Mouse (Mus musculus): ENCODE measurements around the gene Gjb3.

The Gjb3 gene

GRCm38 (mm10) chr4:127334870-127335504 is 4.3 kb upstream of the Gjb3 start:
- DNase-seq (ENCODE audit: low spot score): no peak

DNA sequence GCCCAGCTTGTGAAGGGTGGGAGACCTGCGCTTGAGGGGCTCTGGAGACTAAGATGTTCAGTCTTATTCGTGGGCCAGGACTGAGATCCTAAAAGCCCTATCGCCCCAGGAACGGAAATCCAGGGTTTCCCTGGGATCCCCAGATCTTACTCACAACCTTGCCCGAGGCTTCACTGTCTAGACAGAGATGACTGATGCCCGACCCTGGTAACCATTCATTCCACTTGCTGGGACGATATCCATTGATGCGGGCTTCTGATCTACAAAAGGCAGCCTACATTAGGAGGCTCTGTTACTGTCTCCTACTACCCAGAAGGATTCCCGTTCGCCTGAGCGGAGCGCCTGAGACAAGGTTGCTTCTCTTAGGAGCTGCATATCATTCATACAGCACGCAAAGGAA is 527 bp upstream of the Gjb3 start:
- DNase-seq (ENCODE audit: low spot score): no peak

DNA sequence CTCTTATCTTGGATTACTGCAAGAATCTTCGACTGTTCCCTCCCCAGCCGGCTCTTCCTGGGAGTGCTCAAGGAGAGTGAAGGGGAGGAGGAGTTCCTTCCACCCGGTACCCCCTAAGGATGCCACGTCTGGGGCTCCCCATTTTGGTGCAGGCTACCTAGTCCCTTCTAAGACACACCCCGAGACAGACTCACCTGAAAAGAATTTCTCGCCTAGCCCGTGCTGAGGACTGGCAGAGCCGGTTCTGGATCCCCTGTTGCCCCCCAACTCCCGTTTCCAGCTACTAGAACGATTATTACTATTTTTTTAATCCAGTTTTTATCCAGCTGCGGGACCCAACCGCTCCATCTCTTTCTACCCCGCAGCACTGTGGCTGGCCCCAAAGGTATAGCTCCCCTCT is 893 bp downstream of the Gjb3 start:
- DNase-seq (ENCODE audit: low spot score): no peak

- no peak for DNase-seq (ENCODE audit: low spot score)
Measured at GRCm38 (mm10) chr4:127329046-127329445, 1.6 kb downstream of the Gjb3 start.

DNA sequence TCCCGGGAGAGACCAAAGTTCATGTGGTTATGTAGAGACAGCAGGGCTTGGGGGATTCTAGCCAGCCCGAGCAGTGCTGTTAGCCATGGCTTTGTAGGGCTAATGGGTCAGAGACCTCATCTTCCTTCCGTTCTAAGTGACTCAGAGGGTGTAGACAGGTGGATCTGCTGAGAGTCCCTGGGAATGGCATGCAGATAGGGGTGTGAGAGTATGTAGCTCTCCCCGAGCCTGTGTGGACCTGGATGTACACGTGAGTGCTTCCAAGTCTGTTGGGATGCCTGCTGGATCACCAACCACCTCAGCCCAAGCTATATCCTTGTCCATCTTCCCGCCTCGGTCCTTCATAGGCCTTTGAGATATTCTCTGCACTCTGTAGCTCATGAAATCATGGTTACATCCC is 2.3 kb downstream of the Gjb3 start:
- no peak for DNase-seq (ENCODE audit: low spot score)

DNA sequence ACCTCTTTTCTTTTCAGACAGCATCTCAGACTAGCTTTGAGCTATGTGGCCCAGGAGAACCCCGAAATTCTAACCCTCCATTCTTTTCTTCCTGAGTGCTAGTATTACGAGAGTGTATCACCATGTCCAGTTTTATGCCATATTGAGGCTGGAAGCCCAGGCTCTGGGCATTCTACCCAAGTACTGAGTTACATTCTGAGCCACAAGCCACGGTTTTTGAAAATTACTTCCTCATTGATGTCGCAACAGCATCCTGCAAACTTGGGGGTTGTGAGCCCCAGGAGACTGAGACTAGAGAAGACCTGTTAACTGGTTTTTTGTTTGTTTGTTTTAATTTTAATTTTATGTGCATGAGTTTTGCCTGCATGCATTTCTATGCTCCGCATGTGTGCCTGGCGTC is 2.9 kb downstream of the Gjb3 start:
- no peak for DNase-seq (ENCODE audit: low spot score)

GRCm38 (mm10) chr4:127327258-127327657 is 3.4 kb downstream of the Gjb3 start:
- no peak for DNase-seq (ENCODE audit: low spot score)

DNA sequence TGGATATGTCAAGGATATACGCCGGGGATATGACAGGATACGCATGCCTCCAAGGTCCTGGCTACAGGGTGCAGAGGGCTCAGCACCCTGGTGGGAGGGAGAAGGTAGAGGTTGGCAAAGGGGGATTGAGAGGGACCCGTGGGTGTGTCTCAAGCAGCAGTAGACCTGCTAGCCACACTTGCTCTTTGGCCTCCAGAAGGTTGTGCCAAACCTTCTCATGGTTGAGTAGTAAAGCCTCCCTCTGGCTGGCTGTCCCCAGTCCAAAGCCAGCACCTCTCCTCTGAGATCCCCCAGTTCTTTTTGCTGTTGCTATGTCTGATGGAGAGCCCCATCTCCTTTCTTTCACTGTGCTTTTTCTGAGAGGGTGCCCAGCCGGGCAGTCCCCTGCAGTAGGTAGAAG is 5.4 kb downstream of the Gjb3 start:
- DNase-seq (ENCODE audit: low spot score): no peak

- DNase-seq (ENCODE audit: low spot score): peak; percentile 76
Measured at GRCm38 (mm10) chr4:127324759-127325158, 5.9 kb downstream of the Gjb3 start.

DNA sequence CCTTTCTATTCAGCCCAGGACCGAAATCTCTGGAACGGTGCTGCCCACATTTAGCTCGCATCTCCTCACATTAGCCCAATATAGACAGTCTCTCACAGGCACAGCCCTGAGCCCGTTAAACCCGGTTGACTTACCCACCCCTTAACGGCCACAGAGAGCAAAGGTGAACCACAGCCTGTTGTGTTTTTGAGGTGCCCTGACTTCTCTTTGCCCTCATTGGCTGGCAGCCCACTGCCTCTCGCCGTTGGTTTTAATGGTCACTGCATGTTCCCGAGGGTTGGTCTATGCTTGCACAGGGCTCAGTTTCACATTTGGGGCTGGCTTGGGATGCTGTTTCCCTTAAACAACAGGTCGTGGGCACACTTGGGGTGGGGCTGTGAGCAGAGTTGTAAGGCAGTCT is 6.3 kb downstream of the Gjb3 start:
- no peak for DNase-seq (ENCODE audit: low spot score)

DNA sequence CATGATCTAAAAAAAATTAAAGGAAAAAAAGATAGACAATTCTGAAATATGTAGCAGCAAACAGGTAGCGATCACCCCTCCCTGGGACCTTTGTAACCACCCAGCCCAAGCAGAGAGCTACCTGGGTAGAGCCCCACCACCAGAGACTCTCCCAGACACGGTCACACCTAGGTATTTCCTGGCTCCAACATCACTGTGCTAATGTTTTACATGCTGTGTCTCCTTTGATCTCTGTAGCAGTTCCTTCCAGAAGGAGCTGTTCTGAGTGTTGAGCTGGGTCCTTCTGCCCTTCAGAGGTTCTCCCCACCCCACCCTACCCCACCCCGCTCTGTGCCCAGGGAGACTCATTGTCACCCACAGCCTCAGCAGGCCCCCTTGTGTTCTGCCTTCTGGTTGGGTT is 7.0 kb downstream of the Gjb3 start:
- DNase-seq (ENCODE audit: low spot score): no peak

DNA sequence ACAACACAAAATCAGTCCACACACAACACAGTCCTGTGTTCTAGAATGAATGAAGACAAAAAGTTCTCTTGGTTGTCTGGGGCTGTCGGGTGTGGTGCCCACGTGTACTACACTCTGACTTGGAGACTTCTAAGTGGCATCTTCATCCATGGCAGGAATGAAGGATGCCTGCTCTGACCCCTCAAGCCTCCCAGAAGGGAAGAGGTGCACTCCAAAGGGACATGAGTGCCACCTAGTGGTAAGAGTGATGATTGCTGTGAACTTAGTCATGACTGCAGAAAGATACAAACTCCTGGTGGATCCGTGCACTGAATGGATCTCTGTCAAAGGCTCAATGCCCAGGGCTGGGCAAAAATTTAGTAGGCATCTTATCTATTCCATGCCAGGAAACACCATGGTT is 11.0 kb downstream of the Gjb3 start:
- peak; percentile 78 for DNase-seq (ENCODE audit: low spot score)

DNA sequence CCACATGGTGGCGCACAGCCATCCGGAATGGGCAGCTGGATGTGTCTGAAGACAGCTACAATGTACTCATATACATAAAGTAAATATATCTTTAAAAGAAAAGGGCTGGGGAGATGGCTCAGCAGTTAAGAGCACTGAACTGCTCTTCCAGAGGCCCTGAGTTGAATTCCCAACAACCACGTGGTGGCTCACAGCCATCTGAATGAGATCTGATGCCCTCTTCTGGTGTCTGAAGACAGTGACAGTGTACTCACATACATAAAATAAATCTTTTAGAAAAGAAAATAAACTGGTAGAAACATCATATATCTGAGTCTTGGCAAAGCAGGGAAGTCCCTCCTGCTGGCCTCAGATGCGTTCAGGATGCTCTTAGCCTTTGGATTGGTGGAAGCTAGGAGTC is 13.5 kb downstream of the Gjb3 start:
- DNase-seq (ENCODE audit: low spot score): peak; percentile 44

DNA sequence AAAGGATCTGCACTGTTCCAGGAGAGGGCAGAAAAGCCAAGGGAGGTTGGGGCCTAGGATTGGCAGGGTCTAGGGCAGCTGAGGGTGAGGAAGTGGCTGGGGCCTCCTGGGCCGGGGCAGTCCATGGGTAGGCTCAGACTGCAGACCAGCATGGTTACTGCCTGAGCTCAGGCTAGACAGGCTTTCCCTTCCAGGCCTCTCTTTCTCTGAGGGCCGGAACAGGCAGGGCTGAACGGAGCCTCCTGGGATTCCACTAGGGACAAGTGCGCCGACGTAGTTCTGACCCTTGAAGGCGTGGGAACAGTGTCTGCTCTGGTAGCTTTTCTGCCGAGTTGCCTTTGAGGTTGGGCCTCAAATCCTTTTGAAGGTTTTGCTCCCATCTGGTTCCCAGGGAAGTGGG is 14.9 kb downstream of the Gjb3 start:
- no peak for DNase-seq (ENCODE audit: low spot score)

GRCm38 (mm10) chr4:127314585-127314984 is 16.1 kb downstream of the Gjb3 start:
- no peak for DNase-seq (ENCODE audit: low spot score)

GRCm38 (mm10) chr4:127313861-127314260 is 16.8 kb downstream of the Gjb3 start, which contains the start of gene Gja4:
Gja4 (minus strand) TSS chr4:127314039.
- peak; percentile 87 for DNase-seq (ENCODE audit: low spot score)

GRCm38 (mm10) chr4:127312349-127312748 is 18.3 kb downstream of the Gjb3 start:
- DNase-seq (ENCODE audit: low spot score): no peak

- no peak for DNase-seq (ENCODE audit: low spot score)
Measured at GRCm38 (mm10) chr4:127311561-127311960, 19.1 kb downstream of the Gjb3 start.

- no peak for DNase-seq (ENCODE audit: low spot score)
Measured at GRCm38 (mm10) chr4:127306915-127307314, 23.7 kb downstream of the Gjb3 start.

GRCm38 (mm10) chr4:127303796-127304195 is 26.8 kb downstream of the Gjb3 start:
- DNase-seq (ENCODE audit: low spot score): peak; percentile 28

GRCm38 (mm10) chr4:127300503-127300902 is 30.1 kb downstream of the Gjb3 start:
- DNase-seq (ENCODE audit: low spot score): no peak

- DNase-seq (ENCODE audit: low spot score): no peak
Measured at GRCm38 (mm10) chr4:127292631-127293030, 38.0 kb downstream of the Gjb3 start.

- DNase-seq (ENCODE audit: low spot score): peak; percentile 24
Measured at GRCm38 (mm10) chr4:127289039-127289548, 41.5 kb downstream of the Gjb3 start.

- DNase-seq (ENCODE audit: low spot score): no peak
Measured at GRCm38 (mm10) chr4:127286907-127287306, 43.7 kb downstream of the Gjb3 start.
